Mouse (Mus musculus): ENCODE measurements at regions not wholly inside any gene's neighbourhood (a gene's known extent, or its start where the extent isn't known, plus 50 kb on each side); places are given as distances from the start of the nearest gene placed in this dataset.

- Histone ChIP-seq H3K9me3 (ENCODE audit: control insufficient read depth, low read length) (no peaks in the 10 kb centered on the region), H3K4me3 (ENCODE audit: control insufficient read depth in 1 of 2, insufficient read depth in 1 of 2, low read depth in 1 of 2, low read length in 2 of 2) (no peak overlapping the region), H3K36me3 (ENCODE audit: control insufficient read depth, insufficient read depth, low read length) (no peaks in the 10 kb centered on the region), H3K4me1 (ENCODE audit: control insufficient read depth in 2 of 2, insufficient read depth in 2 of 2, low read length in 2 of 2) (peaks cover 0 to 5% of the 10 kb centered on the region in 2 experiments; a peak in 1 of 4 replicates), H3K27ac (replicated peaks in 1 of 2; ENCODE audit: control insufficient read depth in 1 of 2, insufficient read depth in 1 of 2, low read depth in 2 of 2, low read length in 2 of 2) (no peak overlapping the region), H3K9ac (ENCODE audit: low read length) (no peak overlapping the region), H3K4me2 (ENCODE audit: low read length) (no peak overlapping the region), H3K27me3 (ENCODE audit: control insufficient read depth, insufficient read depth, low read length) (no peaks in the 10 kb centered on the region)
- ATAC-seq (ENCODE audit: insufficient number of reproducible peaks, insufficient read depth, low FRiP score, low read depth) = no peak
- WGBS = 84% methylated on average over 9 of the region's 9 CpGs
These were observed 103.2 kb upstream of the Esrrg start for GRCm38 (mm10) chr1:187505368-187505767.

GRCm38 (mm10) chr1:187507217-187507616, 101.4 kb upstream of the Esrrg start:
- no peak for ATAC-seq (ENCODE audit: insufficient number of reproducible peaks, insufficient read depth, low FRiP score, low read depth)
- Histone ChIP-seq H3K4me3 (ENCODE audit: control insufficient read depth in 1 of 2, insufficient read depth in 1 of 2, low read depth in 1 of 2, low read length in 2 of 2) (no peak overlapping the region), H3K27me3 (ENCODE audit: control insufficient read depth, insufficient read depth, low read length) (no peaks in the 10 kb centered on the region), H3K27ac (replicated peaks in 1 of 2; ENCODE audit: control insufficient read depth in 1 of 2, insufficient read depth in 1 of 2, low read depth in 2 of 2, low read length in 2 of 2) (no peak overlapping the region), H3K4me2 (ENCODE audit: low read length) (no peak overlapping the region), H3K36me3 (ENCODE audit: control insufficient read depth, insufficient read depth, low read length) (no peaks in the 10 kb centered on the region), H3K9ac (ENCODE audit: low read length) (no peak overlapping the region), H3K9me3 (ENCODE audit: control insufficient read depth, low read length) (no peaks in the 10 kb centered on the region), H3K4me1 (ENCODE audit: control insufficient read depth in 2 of 2, insufficient read depth in 2 of 2, low read length in 2 of 2) (0 out of 4 replicates have a peak, but pooled peaks cover 0 to under 1% of the 10 kb centered on the region in 2 experiments)
- 76% methylated on average over 6 of the region's 6 CpGs for WGBS

- WGBS = 84% methylated on average over 9 of the region's 9 CpGs
- ATAC-seq (ENCODE audit: insufficient number of reproducible peaks, insufficient read depth, low FRiP score, low read depth) = no peak
These were observed 77.2 kb upstream of the Esrrg start for GRCm38 (mm10) chr1:187531349-187531922.

GRCm38 (mm10) chr1:187536263-187536662, 72.3 kb upstream of the Esrrg start:
- WGBS = 79% methylated on average over 5 of the region's 5 CpGs
- Histone ChIP-seq H3K9ac (ENCODE audit: low read length) (no peak overlapping the region), H3K9me3 (ENCODE audit: control insufficient read depth, low read length) (no peaks in the 10 kb centered on the region), H3K27me3 (ENCODE audit: control insufficient read depth, insufficient read depth, low read length) (no peaks in the 10 kb centered on the region), H3K4me3 (ENCODE audit: control insufficient read depth in 1 of 2, insufficient read depth in 1 of 2, low read depth in 1 of 2, low read length in 2 of 2) (no peak overlapping the region), H3K4me2 (ENCODE audit: low read length) (no peak overlapping the region), H3K36me3 (ENCODE audit: control insufficient read depth, insufficient read depth, low read length) (no peaks in the 10 kb centered on the region), H3K27ac (replicated peaks in 1 of 2; ENCODE audit: control insufficient read depth in 1 of 2, insufficient read depth in 1 of 2, low read depth in 2 of 2, low read length in 2 of 2) (no peak overlapping the region), H3K4me1 (ENCODE audit: control insufficient read depth in 2 of 2, insufficient read depth in 2 of 2, low read length in 2 of 2) (no peaks in the 10 kb centered on the region)
- no peak for ATAC-seq (ENCODE audit: insufficient number of reproducible peaks, insufficient read depth, low FRiP score, low read depth)

More at GRCm38 (mm10) chr1:187531349-187531922, 77.2 kb upstream of the Esrrg start:
- Histone ChIP-seq H3K9ac (ENCODE audit: low read length) (no peak overlapping the region), H3K36me3 (ENCODE audit: control insufficient read depth, insufficient read depth, low read length) (no peaks in the 10 kb centered on the region), H3K4me1 (ENCODE audit: control insufficient read depth in 2 of 2, insufficient read depth in 2 of 2, low read length in 2 of 2) (no peaks in the 10 kb centered on the region), H3K9me3 (ENCODE audit: control insufficient read depth, low read length) (no peaks in the 10 kb centered on the region), H3K27me3 (ENCODE audit: control insufficient read depth, insufficient read depth, low read length) (no peaks in the 10 kb centered on the region), H3K4me3 (ENCODE audit: control insufficient read depth in 1 of 2, insufficient read depth in 1 of 2, low read depth in 1 of 2, low read length in 2 of 2) (no peak overlapping the region), H3K4me2 (ENCODE audit: low read length) (no peak overlapping the region), H3K27ac (replicated peaks in 1 of 2; ENCODE audit: control insufficient read depth in 1 of 2, insufficient read depth in 1 of 2, low read depth in 2 of 2, low read length in 2 of 2) (no peak overlapping the region)

- H3K9me3 ChIP-seq (ENCODE audit: control insufficient read depth, low read length) = no peaks in the 10 kb centered on the region
- no peak for ATAC-seq (ENCODE audit: insufficient number of reproducible peaks, insufficient read depth, low FRiP score, low read depth)
- H3K4me1 ChIP-seq (ENCODE audit: control insufficient read depth in 2 of 2, insufficient read depth in 2 of 2, low read length in 2 of 2) = no peaks in the 10 kb centered on the region
- H3K36me3 ChIP-seq (ENCODE audit: control insufficient read depth, insufficient read depth, low read length) = no peaks in the 10 kb centered on the region
- no peak overlapping the region for H3K9ac ChIP-seq (ENCODE audit: low read length)
- H3K4me3 ChIP-seq (ENCODE audit: control insufficient read depth in 1 of 2, insufficient read depth in 1 of 2, low read depth in 1 of 2, low read length in 2 of 2) = no peak overlapping the region
- 90% methylated on average over 3 of the region's 3 CpGs for WGBS
- no peak overlapping the region for H3K4me2 ChIP-seq (ENCODE audit: low read length)
- H3K27me3 ChIP-seq (ENCODE audit: control insufficient read depth, insufficient read depth, low read length) = no peaks in the 10 kb centered on the region
- no peak overlapping the region for H3K27ac ChIP-seq (replicated peaks in 1 of 2; ENCODE audit: control insufficient read depth in 1 of 2, insufficient read depth in 1 of 2, low read depth in 2 of 2, low read length in 2 of 2)
These were observed 51.9 kb upstream of the Esrrg start for GRCm38 (mm10) chr1:187556718-187557117.
